Mouse (Mus musculus) CH12.LX (cell line): ENCODE data around the gene Gm49425. TPM values are rescaled to one million over a fixed set of nuclear protein-coding genes. Genes with fewer than 3 reads are reported as not detected.

Source experiments
- DNase-seq: peaks from one replicate; pipeline ENCODE4 v3.0.0-alpha.2; 2013; ENCODE audit errors: extremely low read depth
- H3K27ac ChIP-seq: 2 replicates; pipeline ENCODE4 v1.5.1; 2012; ENCODE audit warnings: low read depth, mild to moderate bottlenecking, control low read depth, moderate library complexity; ENCODE audit not compliant: insufficient read depth
- H3K27me3 ChIP-seq: replicated peaks from 2 replicates; pipeline ENCODE3; 2012; ENCODE audit warnings: inconsistent platforms
- H3K36me3 ChIP-seq, 2 experiments: replicated peaks in 1 of 2; 2 replicates each; pipeline versions ENCODE3 to v1.6.1; 2012; ENCODE audit warnings: inconsistent platforms in 1 of 2, low read length in 1 of 2, mild to moderate bottlenecking in 1 of 2, mixed read lengths in 1 of 2, moderate library complexity in 1 of 2; ENCODE audit not compliant: control insufficient read depth in 1 of 2, insufficient read depth in 1 of 2
- H3K4me1 ChIP-seq, 2 experiments: 2 replicates each; pipeline ENCODE4 v1.6.1; 2012; ENCODE audit warnings: inconsistent platforms in 1 of 2, moderate library complexity in 1 of 2; ENCODE audit not compliant: insufficient read depth in 2 of 2, control insufficient read depth in 1 of 2
- H3K4me2 ChIP-seq: 2 replicates; pipeline ENCODE4 v1.6.1; 2012; ENCODE audit warnings: low read depth, mild to moderate bottlenecking, control low read depth; ENCODE audit not compliant: poor library complexity, insufficient read depth, severe bottlenecking
- H3K4me3 ChIP-seq, 3 experiments: fragments of 150-350 bp in 1 of 3; sonication (generic) in 1 of 3; replicated peaks in 1 of 3; 2 replicates each; pipeline versions ENCODE3 to v1.5.1; 2011 to 2012; ENCODE audit warnings: low read depth in 2 of 3, low read length in 2 of 3, mild to moderate bottlenecking in 2 of 3, moderate library complexity in 2 of 3, control low read depth in 1 of 3, improper control_type of control experiment in 1 of 3, inconsistent platforms in 1 of 3, mixed read lengths in 1 of 3; ENCODE audit not compliant: poor library complexity in 1 of 3
- H3K79me2 ChIP-seq: replicated peaks from 2 replicates; pipeline ENCODE4 v1.6.1; 2012; ENCODE audit warnings: mild to moderate bottlenecking, moderate library complexity; ENCODE audit not compliant: control insufficient read depth, poor library complexity, insufficient read depth, severe bottlenecking; ENCODE audit errors: extremely low read depth
- H3K9ac ChIP-seq: 2 replicates; pipeline ENCODE4 v1.6.1; 2012; ENCODE audit warnings: low read depth, mild to moderate bottlenecking, control low read depth, moderate library complexity; ENCODE audit not compliant: insufficient read depth
- H3K9me3 ChIP-seq: replicated peaks from 2 replicates; pipeline ENCODE3; 2012; ENCODE audit warnings: low read length, inconsistent platforms, mixed read lengths
- BHLHE40 ChIP-seq: IDR thresholded peaks from 2 replicates; pipeline ENCODE4 v1.6.1; 2011; ENCODE audit warnings: mild to moderate bottlenecking, low read depth, low read length, improper control_type of control experiment
- CHD2 ChIP-seq: IDR thresholded peaks from 2 replicates; pipeline ENCODE4 v1.6.1; 2011; ENCODE audit warnings: low read length, improper control_type of control experiment
- EP300 ChIP-seq: IDR thresholded peaks from 2 replicates; pipeline ENCODE4 v1.6.1; 2011; ENCODE audit warnings: low read length, improper control_type of control experiment
- JUN ChIP-seq: IDR thresholded peaks from 2 replicates; pipeline ENCODE4 v1.6.1; 2011; ENCODE audit warnings: low read depth, mild to moderate bottlenecking, low read length, improper control_type of control experiment, moderate library complexity; ENCODE audit not compliant: insufficient read depth
- JUND ChIP-seq: conservative IDR thresholded peaks from 2 replicates; pipeline ENCODE4 v1.6.1; 2011; ENCODE audit warnings: low read depth, low read length, improper control_type of control experiment
- MYC ChIP-seq: IDR thresholded peaks from 2 replicates; pipeline ENCODE4 v1.6.1; 2011; ENCODE audit warnings: low read depth, mild to moderate bottlenecking, improper control_type of control experiment, low read length
- NRF1 ChIP-seq: IDR thresholded peaks from 2 replicates; pipeline ENCODE4 v1.6.1; 2014; ENCODE audit warnings: low read depth, mild to moderate bottlenecking, inconsistent platforms, low read length, improper control_type of control experiment, moderate library complexity
- POLR2A ChIP-seq: IDR thresholded peaks from 2 replicates; pipeline ENCODE4 v1.6.1; 2011; ENCODE audit warnings: low read depth, mild to moderate bottlenecking, improper control_type of control experiment, low read length
- UBTF ChIP-seq: IDR thresholded peaks from 2 replicates; pipeline ENCODE4 v1.6.1; 2012; ENCODE audit warnings: low read depth, mild to moderate bottlenecking, inconsistent platforms, low read length, improper control_type of control experiment, moderate library complexity
- USF1 ChIP-seq: IDR thresholded peaks from 2 replicates; pipeline ENCODE4 v1.6.1; 2014; ENCODE audit warnings: low read depth, mild to moderate bottlenecking, inconsistent platforms, low read length, improper control_type of control experiment
- USF2 ChIP-seq: conservative IDR thresholded peaks from 2 replicates; pipeline ENCODE4 v1.6.1; 2011; ENCODE audit warnings: low read depth, low read length, improper control_type of control experiment
- ZC3H11A ChIP-seq: IDR thresholded peaks from 2 replicates; pipeline ENCODE4 v1.6.1; 2012; ENCODE audit warnings: low read depth, mild to moderate bottlenecking, inconsistent platforms, low read length, improper control_type of control experiment
- dilution Hi-C: fragments of 300-500 bp; cut with MboI; formaldehyde crosslinking; loops from 2 replicates; pipeline ENCODE4 v1.14.3; 2020; ENCODE audit warnings: low sequenced_read_pairs; ENCODE audit not compliant: extremely low pct_unique_long_range_greater_than_20kb, extremely low pct_ligation_motif_present
- in situ Hi-C: fragments of 300-500 bp; cut with MboI; formaldehyde crosslinking; loops from 3 replicates; pipeline ENCODE4 v1.14.3; 2019; ENCODE audit warnings: low sequenced_read_pairs, low pct_ligation_motif_present, low pct_unique_long_range_greater_than_20kb, mixed read lengths
- polyA plus RNA-seq: library from polyadenylated mRNA; unstranded; fragments of >175 nt; gene quantifications from 2 replicates; pipeline ENCODE4 v1.2.1, GENCODE M21; 2012; ENCODE audit warnings: low read depth; ENCODE audit not compliant: insufficient read length
- total RNA-seq, 2 experiments: library from RNA; depleted of rRNA; stranded (reverse); fragments of 300-350 nt in 1 of 2; fragments of >200 nt in 1 of 2; gene quantifications; 2 replicates each; pipeline ENCODE4 v1.2.3; 2012 to 2014

The Gm49425 gene
- total and polyA plus RNA-seq, 3 experiments, result not detected

- Histone ChIP-seq H3K36me3 (no peaks in the 10 kb centered on the region), H3K4me1 (no peaks in the 10 kb centered on the region), H3K9me3 (no peaks in the 10 kb centered on the region), H3K9ac (no peak overlapping the region), H3K4me2 (no peak overlapping the region), H3K79me2 (no peaks in the 10 kb centered on the region), H3K4me3 (no peak overlapping the region), H3K27ac (no peak overlapping the region), H3K27me3 (peaks cover 90% of the 10 kb centered on the region)
- TF ChIP-seq EP300 (no peak), JUND (no peak), POLR2A (no peak), JUN (no peak), USF2 (no peak), MYC (no peak)
- in situ Hi-C loops, result loop anchor here (5.0 kb wide), 1 partner anchor 153 kb away; no protein-coding TSS in a partner anchor
- dilution Hi-C loops, result no loop called here
- DNase-seq, result no peak
These were observed 21.8 kb downstream of the Gm49425 start for GRCm38 (mm10) chr15:101495266-101495665.

- no peak for DNase-seq
- Histone ChIP-seq H3K9ac (no peak overlapping the region), H3K4me2 (no peak overlapping the region), H3K27ac (no peak overlapping the region)
- TF ChIP-seq UBTF (no peak), USF1 (no peak), CHD2 (no peak), NRF1 (no peak), BHLHE40 (no peak)
- TF ChIP-seq, all 38 proteins: peak for 0
- Histone ChIP-seq H3K4me3 (no peak overlapping the region), H3K36me3 (no peaks in the 10 kb centered on the region), H3K4me1 (no peaks in the 10 kb centered on the region), H3K79me2 (no peaks in the 10 kb centered on the region), H3K9me3 (no peaks in the 10 kb centered on the region), H3K27me3 (peaks cover 89% of the 10 kb centered on the region)
- dilution Hi-C loops, result no loop called here
- in situ Hi-C loops, result no loop called here
These were observed 22.9 kb downstream of the Gm49425 start for GRCm38 (mm10) chr15:101494203-101494602.

GRCm38 (mm10) chr15:101493713-101494112 is 23.3 kb downstream of the Gm49425 start:
- no peak overlapping the region for H3K9ac ChIP-seq
- no peaks in the 10 kb centered on the region for H3K9me3 ChIP-seq
- dilution Hi-C loops, result no loop called here
- no peak for TF ChIP-seq ZC3H11A
- no peaks in the 10 kb centered on the region for H3K4me1 ChIP-seq
- no peak overlapping the region for H3K27ac ChIP-seq
- no peak overlapping the region for H3K4me2 ChIP-seq
- in situ Hi-C loops, result no loop called here
- no peaks in the 10 kb centered on the region for H3K79me2 ChIP-seq
- H3K27me3 ChIP-seq, result peaks cover 89% of the 10 kb centered on the region
- H3K36me3 ChIP-seq, result no peaks in the 10 kb centered on the region
- H3K4me3 ChIP-seq, result no peak overlapping the region
- no peak for DNase-seq
